8 mouse cellular contexts compared by ENCODE assay signal in the genomic region with DNA sequence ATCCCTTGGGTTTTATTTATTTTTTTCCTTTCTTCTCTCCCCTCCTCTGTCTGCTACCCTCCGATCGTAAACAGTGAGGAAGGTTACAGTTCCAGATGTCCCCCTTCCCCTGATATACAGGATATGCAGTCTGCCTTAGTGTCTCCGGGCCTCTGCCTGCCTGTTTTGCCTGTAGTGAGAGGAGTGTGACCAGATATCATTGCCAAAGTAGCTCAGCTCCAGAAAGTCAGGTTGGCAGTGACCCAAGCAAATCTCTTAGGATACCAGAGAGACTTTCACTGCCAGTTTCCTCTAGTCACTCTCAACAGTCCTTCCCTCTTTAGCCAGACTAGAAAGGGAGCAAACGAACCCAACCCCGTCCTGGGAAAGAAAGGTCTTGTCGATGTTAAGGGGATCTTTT.
DNase-seq lines count a peak whose midpoint lies in the region; ATAC-seq and TF ChIP-seq lines count a peak whose summit lies in the region.

No protein-coding gene starts in this region.

- H3K9me3 ChIP-seq in midbrain, embryonic 14.5 days (ENCODE audit: control insufficient read depth, low read length), result no peaks in the 10 kb centered on the region
- no peaks in the 10 kb centered on the region for H3K9me3 ChIP-seq in midbrain, embryonic 16.5 days (replicated peaks; ENCODE audit: control insufficient read depth, low read length, poor library complexity, severe bottlenecking)
- no peaks in the 10 kb centered on the region for H3K9me3 ChIP-seq in heart, postnatal 0 days (replicated peaks; ENCODE audit: control insufficient read depth, low read length)
- no peaks in the 10 kb centered on the region for H3K9me3 ChIP-seq in intestine, embryonic 15.5 days

- no peaks in the 10 kb centered on the region for H3K36me3 ChIP-seq in midbrain, embryonic 14.5 days (ENCODE audit: control insufficient read depth, insufficient read depth, low read length)
- no peaks in the 10 kb centered on the region for H3K36me3 ChIP-seq in midbrain, embryonic 16.5 days (ENCODE audit: control insufficient read depth, insufficient read depth, low read length)
- no peaks in the 10 kb centered on the region for H3K36me3 ChIP-seq in heart, postnatal 0 days (replicated peaks; ENCODE audit: control insufficient read depth, insufficient read depth, low read length)
- no peaks in the 10 kb centered on the region for H3K36me3 ChIP-seq in intestine, embryonic 15.5 days

- no peaks in the 10 kb centered on the region for H3K4me1 ChIP-seq in midbrain, embryonic 14.5 days (ENCODE audit: control insufficient read depth, insufficient read depth, low read length)
- H3K4me1 ChIP-seq in midbrain, embryonic 16.5 days (ENCODE audit: control insufficient read depth, insufficient read depth, low read length), result no peaks in the 10 kb centered on the region
- H3K4me1 ChIP-seq in heart, postnatal 0 days (ENCODE audit: control insufficient read depth, insufficient read depth), result peaks cover 37% of the 10 kb centered on the region
- H3K4me1 ChIP-seq in intestine, embryonic 15.5 days (replicated peaks), result 0 out of 2 replicates have a peak, but pooled peaks cover 3% of the 10 kb centered on the region

- H3K27ac ChIP-seq in midbrain, embryonic 14.5 days (replicated peaks; ENCODE audit: low read depth, low read length), result no peak overlapping the region
- no peak overlapping the region; the same call in 1 of the 2 replicates for H3K27ac ChIP-seq in midbrain, embryonic 16.5 days (ENCODE audit: low read length)
- H3K27ac ChIP-seq in heart, postnatal 0 days (ENCODE audit: low read depth), result peak overlapping the region; percentile 51
- no peak overlapping the region for H3K27ac ChIP-seq in intestine, embryonic 15.5 days

- no peak for ATAC-seq in midbrain, embryonic 14.5 days (ENCODE audit: low FRiP score, low TSS enrichment)
- no peak for ATAC-seq in midbrain, embryonic 16.5 days
- ATAC-seq in heart, postnatal 0 days (ENCODE audit: insufficient read depth, low read depth), result peak; percentile 65; the same call in 1 of the 2 replicates
- no peak for ATAC-seq in intestine, embryonic 15.5 days

- peak; percentile 41 to 51 for DNase-seq in cerebellum, adult 18-20 months
- no peak for DNase-seq in cerebellum, postnatal 36 days
- DNase-seq in midbrain, embryonic 14.5 days, result peak; percentile 66
- DNase-seq in heart, postnatal 0 days (ENCODE audit: low spot score), result peak; percentile 88
- DNase-seq in lung, postnatal 14 days, result peak; percentile 67
- no peak for DNase-seq in spleen, postnatal 36 days (ENCODE audit: low spot score in 2 of 2)

- H3K4me2 ChIP-seq in midbrain, embryonic 14.5 days (ENCODE audit: low read length), result no peak overlapping the region
- H3K4me2 ChIP-seq in midbrain, embryonic 16.5 days (ENCODE audit: low read length), result no peak overlapping the region
- no peak overlapping the region for H3K4me2 ChIP-seq in heart, postnatal 0 days (ENCODE audit: low read depth, low read length)
- H3K4me2 ChIP-seq in intestine, embryonic 15.5 days (replicated peaks), result no peak overlapping the region

- H3K9ac ChIP-seq in midbrain, embryonic 14.5 days (replicated peaks; ENCODE audit: low read length), result no peak overlapping the region
- no peak overlapping the region for H3K9ac ChIP-seq in midbrain, embryonic 16.5 days (ENCODE audit: low read depth, low read length)
- no peak overlapping the region for H3K9ac ChIP-seq in heart, postnatal 0 days (replicated peaks; ENCODE audit: low read depth, low read length)
- H3K9ac ChIP-seq in intestine, embryonic 15.5 days, result no peak overlapping the region

- 82% methylated on average over 6 of the region's 6 CpGs for WGBS in midbrain, embryonic 14.5 days
- WGBS in midbrain, embryonic 16.5 days, result 84% methylated on average over 6 of the region's 6 CpGs
- WGBS in heart, postnatal 0 days, result 9% methylated on average over 6 of the region's 6 CpGs
- 54% methylated on average over 6 of the region's 6 CpGs for whole genome bisulfite sequencing in intestine, embryonic 15.5 days

- no peak for TF ChIP-seq CTCF in heart, postnatal 0 days (IDR thresholded peaks at IDR 0.05; ENCODE audit: low read depth)

- no peaks in the 10 kb centered on the region for H3K27me3 ChIP-seq in midbrain, embryonic 14.5 days (ENCODE audit: control insufficient read depth, insufficient read depth, low read length)
- no peaks in the 10 kb centered on the region for H3K27me3 ChIP-seq in midbrain, embryonic 16.5 days (ENCODE audit: control insufficient read depth, insufficient read depth, low read depth, low read length)
- H3K27me3 ChIP-seq in heart, postnatal 0 days (ENCODE audit: control insufficient read depth, insufficient read depth, low read length), result no peaks in the 10 kb centered on the region
- no peaks in the 10 kb centered on the region for H3K27me3 ChIP-seq in intestine, embryonic 15.5 days (replicated peaks)

- TF ChIP-seq EP300 in heart, postnatal 0 days (IDR thresholded peaks at IDR 0.05; ENCODE audit: low read depth), result no peak

- H3K4me3 ChIP-seq in midbrain, embryonic 14.5 days (replicated peaks; ENCODE audit: low read depth, low read length), result no peak overlapping the region
- no peak overlapping the region for H3K4me3 ChIP-seq in midbrain, embryonic 16.5 days (ENCODE audit: low read depth, low read length)
- no peak overlapping the region for H3K4me3 ChIP-seq in heart, postnatal 0 days (ENCODE audit: low read depth, low read length)
- no peak overlapping the region for H3K4me3 ChIP-seq in intestine, embryonic 15.5 days (replicated peaks)

Comparison
In these comparisons a context has a peak if more than half of its experiments do, and no peak if none do; other contexts are left out.
1. DNase-seq: peak in cerebellum, adult 18-20 months (2 of 2), midbrain, embryonic 14.5 days (single experiment), heart, postnatal 0 days (single experiment) and lung, postnatal 14 days (single experiment); none in cerebellum, postnatal 36 days (0 of 2) and spleen, postnatal 36 days (0 of 2).